Mouse (Mus musculus) left cerebral cortex, adult 11 months (tissue): ENCODE data around the gene Hoxa3.

Source experiments
- DNase-seq: peaks from one replicate; pipeline ENCODE4 v3.0.0; 2022; ENCODE audit warnings: low spot score

The Hoxa3 gene

GRCm38 (mm10) chr6:52231885-52232567, 18.9 kb upstream of the Hoxa3 start:
- no peak for DNase-seq

GRCm38 (mm10) chr6:52230516-52231165, 17.5 kb upstream of the Hoxa3 start, which contains the start of gene Hoxa9:
Gene Hoxa9, minus strand, starts transcription at chr6:52231089.
- no peak for DNase-seq

GRCm38 (mm10) chr6:52229558-52230416, 16.7 kb upstream of the Hoxa3 start:
- DNase-seq, result no peak

- no peak for DNase-seq
These were observed 15.6 kb upstream of the Hoxa3 start for GRCm38 (mm10) chr6:52228475-52229465.

- no peak for DNase-seq
These were observed 14.5 kb upstream of the Hoxa3 start for GRCm38 (mm10) chr6:52227470-52228222.

GRCm38 (mm10) chr6:52226569-52227257, 13.6 kb upstream of the Hoxa3 start:
- no peak for DNase-seq

GRCm38 (mm10) chr6:52225612-52226568, 12.8 kb upstream of the Hoxa3 start:
- no peak for DNase-seq

GRCm38 (mm10) chr6:52224895-52225611, 11.9 kb upstream of the Hoxa3 start:
- no peak for DNase-seq

- DNase-seq, result no peak
These were observed 11.0 kb upstream of the Hoxa3 start for GRCm38 (mm10) chr6:52223939-52224760.

GRCm38 (mm10) chr6:52222729-52223128, 9.6 kb upstream of the Hoxa3 start:
- no peak for DNase-seq

GRCm38 (mm10) chr6:52221993-52222685, 9.0 kb upstream of the Hoxa3 start:
- no peak for DNase-seq

- peak; percentile 57 for DNase-seq
These were observed 8.3 kb upstream of the Hoxa3 start, which contains the start of gene Hoxa7 for GRCm38 (mm10) chr6:52221337-52221992. Gene Hoxa7, minus strand, starts transcription at chr6:52221854.

GRCm38 (mm10) chr6:52220865-52221310, 7.8 kb upstream of the Hoxa3 start:
- DNase-seq, result no peak

- no peak for DNase-seq
These were observed 7.1 kb upstream of the Hoxa3 start for GRCm38 (mm10) chr6:52220003-52220864.
